In the genomic region with DNA sequence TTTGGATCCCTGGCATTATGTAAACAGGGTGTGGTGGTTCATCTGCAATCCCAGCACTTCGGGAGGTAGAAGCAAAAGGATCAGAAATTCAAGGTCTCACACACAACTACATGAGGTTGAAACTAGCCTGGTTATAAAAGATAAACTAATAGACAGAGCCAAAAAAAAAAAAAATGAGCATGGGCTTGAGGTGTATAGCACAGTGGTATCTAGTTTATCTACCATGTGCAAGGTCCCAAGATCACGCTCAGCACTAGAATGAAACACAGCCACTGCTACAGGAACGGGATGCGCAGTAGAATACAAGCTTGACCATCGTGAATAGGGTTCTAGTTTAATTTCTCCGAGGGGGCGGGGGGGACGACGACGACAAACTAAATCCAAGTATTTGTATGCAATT, we compare ENCODE assay signal across 21 mouse cellular contexts.
"Had no signal": no experiment of that assay in that cellular context is flagged by ENCODE, and none has a peak within 500 bp of the region (broad histone marks: within the 10 kb centered on the region; RNA-seq: fewer than 3 reads in every experiment).

No protein-coding gene starts in this region.

- H3K4me2 ChIP-seq: limb, embryonic 13.5 days; liver, embryonic 15.5 days; lung, embryonic 15.5 days; midbrain, embryonic 12.5 days; midbrain, embryonic 15.5 days; neural tube, embryonic 12.5 days; neural tube, embryonic 15.5 days; stomach, embryonic 15.5 days had no signal

- DNase-seq: kidney, adult 18-20 months; kidney, adult 9 months; kidney, postnatal 14 days; kidney, postnatal 4 days; liver; lung, adult 18-20 months; lung, postnatal 10 days; lung, postnatal 36 days; retina, postnatal 1 day; right cerebral cortex, postnatal 25 days; spleen, adult 18-20 months; thymus, postnatal 25 days had no signal

- H3K27me3 ChIP-seq: limb, embryonic 13.5 days; liver, embryonic 15.5 days; lung, embryonic 15.5 days; midbrain, embryonic 12.5 days; midbrain, embryonic 15.5 days; neural tube, embryonic 12.5 days; neural tube, embryonic 15.5 days; stomach, embryonic 15.5 days had no signal

- H3K4me3 ChIP-seq: limb, embryonic 10.5 days; limb, embryonic 13.5 days; liver, embryonic 15.5 days; lung, embryonic 15.5 days; midbrain, embryonic 12.5 days; midbrain, embryonic 15.5 days; neural tube, embryonic 12.5 days; neural tube, embryonic 15.5 days; stomach, embryonic 15.5 days had no signal

- H3K36me3 ChIP-seq: limb, embryonic 10.5 days; limb, embryonic 13.5 days; liver, embryonic 15.5 days; lung, embryonic 15.5 days; midbrain, embryonic 12.5 days; midbrain, embryonic 15.5 days; neural tube, embryonic 12.5 days; neural tube, embryonic 15.5 days; stomach, embryonic 15.5 days had no signal

- ATAC-seq: midbrain, embryonic 15.5 days had no signal

- H3K9ac ChIP-seq: limb, embryonic 13.5 days; liver, embryonic 15.5 days; lung, embryonic 15.5 days; midbrain, embryonic 12.5 days; midbrain, embryonic 15.5 days; neural tube, embryonic 12.5 days; neural tube, embryonic 15.5 days; stomach, embryonic 15.5 days had no signal

- H3K9me3 ChIP-seq: limb, embryonic 10.5 days; limb, embryonic 13.5 days; liver, embryonic 15.5 days; lung, embryonic 15.5 days; midbrain, embryonic 12.5 days; midbrain, embryonic 15.5 days; neural tube, embryonic 12.5 days; neural tube, embryonic 15.5 days; stomach, embryonic 15.5 days had no signal

- H3K27ac ChIP-seq: limb, embryonic 10.5 days; limb, embryonic 13.5 days; lung, embryonic 15.5 days; midbrain, embryonic 12.5 days; midbrain, embryonic 15.5 days; neural tube, embryonic 12.5 days; neural tube, embryonic 15.5 days; stomach, embryonic 15.5 days had no signal
